9 mouse cellular contexts compared by ENCODE assay signal in genomic region chr4:45493118-45493517, GRCm38 (mm10). TPM values are rescaled to one million over a fixed set of nuclear protein-coding genes. Genes with fewer than 3 reads are reported as not detected.
A peak's percentile ranks its signal among the peaks of the same experiment; 100 is the strongest.
DNase-seq lines count a peak whose midpoint lies in the region; ATAC-seq and TF ChIP-seq lines count a peak whose summit lies in the region.
"Had no signal": no experiment of that assay in that cellular context is flagged by ENCODE, and none has a peak within 500 bp of the region (broad histone marks: within the 10 kb centered on the region; RNA-seq: fewer than 3 reads in every experiment).

No protein-coding gene starts in this region.

- peak overlapping the region; percentile 94 for H3K27ac ChIP-seq in heart, embryonic 16.5 days (ENCODE audit: low read length)
- H3K27ac ChIP-seq in neural tube, embryonic 15.5 days (replicated peaks): no peak overlapping the region
- H3K27ac ChIP-seq in limb, embryonic 12.5 days: peak overlapping the region; percentile 36
- H3K27ac ChIP-seq in thymus, adult 2 months (ENCODE audit: control insufficient read depth, insufficient read depth, low read length): no peak overlapping the region

- H3K36me3 ChIP-seq in heart, embryonic 16.5 days (ENCODE audit: control insufficient read depth, insufficient read depth): no peaks in the 10 kb centered on the region
- H3K36me3 ChIP-seq in neural tube, embryonic 15.5 days: no peaks in the 10 kb centered on the region
- peaks cover 4% of the 10 kb centered on the region; the same call in 1 of the 2 replicates for H3K36me3 ChIP-seq in limb, embryonic 12.5 days
- H3K36me3 ChIP-seq in thymus, adult 2 months (ENCODE audit: control insufficient read depth, insufficient read depth, low read length): no peaks in the 10 kb centered on the region

- no peaks in the 10 kb centered on the region for H3K27me3 ChIP-seq in heart, embryonic 16.5 days (ENCODE audit: control insufficient read depth, insufficient read depth, low read length)
- no peaks in the 10 kb centered on the region; the same call in 1 of the 2 replicates for H3K27me3 ChIP-seq in neural tube, embryonic 15.5 days (replicated peaks)
- H3K27me3 ChIP-seq in limb, embryonic 12.5 days: 0 out of 2 replicates have a peak, but pooled peaks cover 5% of the 10 kb centered on the region
- H3K27me3 ChIP-seq in thymus, adult 2 months (ENCODE audit: control insufficient read depth, insufficient read depth, low read length): no peaks in the 10 kb centered on the region

- TF ChIP-seq CTCF in thymus, adult 2 months (IDR thresholded peaks at IDR 0.05; ENCODE audit: borderline replicate concordance, control insufficient read depth, extremely low read depth, insufficient read depth, low read length, poor library complexity): no peak

- DNase-seq in heart, adult 11 months: no peak
- peak; percentile 29 for DNase-seq in neural tube, embryonic 10.5 days (ENCODE audit: extremely low spot score, low spot score)
- DNase-seq in cerebellum, postnatal 10 days: no peak
- DNase-seq in thymus, adult 2 months: no peak
- DNase-seq in frontal cortex, postnatal 36 days (ENCODE audit: low spot score in 2 of 2): no peak

- peaks cover 93% of the 10 kb centered on the region for H3K4me1 ChIP-seq in heart, embryonic 16.5 days (ENCODE audit: control insufficient read depth, insufficient read depth, low read length)
- H3K4me1 ChIP-seq in neural tube, embryonic 15.5 days: peaks cover 88% of the 10 kb centered on the region
- peaks cover 99% of the 10 kb centered on the region for H3K4me1 ChIP-seq in limb, embryonic 12.5 days (replicated peaks)
- H3K4me1 ChIP-seq in thymus, adult 2 months (replicated peaks; ENCODE audit: control insufficient read depth, insufficient read depth, low read length): peaks cover 3% of the 10 kb centered on the region; the same call in 1 of the 2 replicates

- WGBS in heart, embryonic 16.5 days: 13% methylated on average over 7 of the region's 7 CpGs
- WGBS in neural tube, embryonic 15.5 days: 25% methylated on average over 7 of the region's 7 CpGs
- WGBS in limb, embryonic 12.5 days: 11% methylated on average over 7 of the region's 7 CpGs
- 78% methylated on average over 7 of the region's 7 CpGs for WGBS in thymus, adult 2 months

- peak overlapping the region; percentile 7 for H3K4me3 ChIP-seq in heart, embryonic 16.5 days (ENCODE audit: low read length)
- no peak overlapping the region for H3K4me3 ChIP-seq in neural tube, embryonic 15.5 days (replicated peaks)
- H3K4me3 ChIP-seq in limb, embryonic 12.5 days (replicated peaks): no peak overlapping the region
- no peak overlapping the region for H3K4me3 ChIP-seq in thymus, adult 2 months (ENCODE audit: control insufficient read depth, insufficient read depth, low read length)

- no peaks in the 10 kb centered on the region for H3K9me3 ChIP-seq in heart, embryonic 16.5 days (replicated peaks; ENCODE audit: control insufficient read depth, low read length)
- H3K9me3 ChIP-seq in neural tube, embryonic 15.5 days (replicated peaks): no peaks in the 10 kb centered on the region
- no peaks in the 10 kb centered on the region for H3K9me3 ChIP-seq in limb, embryonic 12.5 days

- H3K9ac ChIP-seq in heart, embryonic 16.5 days (ENCODE audit: low read length): peak overlapping the region; percentile 54
- H3K9ac ChIP-seq in neural tube, embryonic 15.5 days (replicated peaks): no peak overlapping the region
- no peak overlapping the region for H3K9ac ChIP-seq in limb, embryonic 12.5 days (replicated peaks)

- peak overlapping the region; percentile 54 for H3K4me2 ChIP-seq in heart, embryonic 16.5 days (ENCODE audit: low read depth, low read length)
- no peak overlapping the region for H3K4me2 ChIP-seq in neural tube, embryonic 15.5 days
- peak overlapping the region; percentile 15 for H3K4me2 ChIP-seq in limb, embryonic 12.5 days
- H3K4me2 ChIP-seq: midbrain, embryonic 11.5 days had no signal

- ATAC-seq in heart, embryonic 16.5 days (replicated peaks; ENCODE audit: extremely low read depth, insufficient read depth, low FRiP score): no peak
- no peak for ATAC-seq in neural tube, embryonic 15.5 days (ENCODE audit: low FRiP score)
- no peak for ATAC-seq in limb, embryonic 12.5 days (ENCODE audit: insufficient number of reproducible peaks, insufficient read depth, low FRiP score, low TSS enrichment, low read depth)

- no peak for TF ChIP-seq POLR2A in thymus, adult 2 months (IDR thresholded peaks at IDR 0.05; ENCODE audit: control insufficient read depth, extremely low read depth, insufficient read depth, low read length, poor library complexity)

RNA-seq across cellular contexts. Expression of gene Shb, which starts 39.2 kb away (rescaled TPM):
- 7.6 and 9.2 TPM in 2 replicates for polyA plus RNA-seq in heart, embryonic 16.5 days (2015; fragmentation: Nextera tagmentation; extraction: Ambion mirVana)
- 3.9 and 4.7 TPM in 2 replicates for polyA plus RNA-seq in neural tube, embryonic 15.5 days (2015; fragmentation: Nextera tagmentation; extraction: Ambion mirVana)
- 6.6 and 8.3 TPM in 2 replicates for polyA plus RNA-seq in limb, embryonic 12.5 days (2016; fragmentation: Nextera tagmentation; extraction: Ambion mirVana)
- 12.0 and 14.5 TPM in 2 replicates for polyA plus RNA-seq in thymus, adult 2 months (2012; rRNA removed)

Comparison
In these comparisons a context has a peak if more than half of its experiments do, and no peak if none do; other contexts are left out.
1. H3K27ac ChIP-seq: peak in heart, embryonic 16.5 days (single experiment) and limb, embryonic 12.5 days (single experiment); none in neural tube, embryonic 15.5 days (single experiment) and thymus, adult 2 months (single experiment).